Mouse (Mus musculus) adrenal gland, adult 8-10 months (tissue): ENCODE results near the gene Gm21173. TPM values are rescaled to one million over a fixed set of nuclear protein-coding genes. Genes with fewer than 3 reads are reported as not detected.
"Not testable (repeated sequence)": the region's sequence is repeated elsewhere in the genome, so short reads cannot be mapped to it uniquely, and the experiment has no call there.

Experiments
- DNase-seq: peaks from one replicate; pipeline ENCODE4 v3.0.0; 2022
- total RNA-seq, 4 experiments: library from RNA; stranded (reverse); gene quantifications; 2 replicates each; pipeline ENCODE4 v1.2.4; 2022

Gene Gm21173
- not detected for total RNA-seq

- DNase-seq = not testable (repeated sequence)
These were observed at the start of gene Gm21173 for GRCm38 (mm10) chrY:76761300-76761699. Gene Gm21173, plus strand, starts transcription at chrY:76761600.
